Mouse (Mus musculus): ENCODE results near the gene Cep128. TPM values are rescaled to one million over a fixed set of nuclear protein-coding genes. Genes with fewer than 3 reads are reported as not detected.
"Not testable (repeated sequence)": the region's sequence is repeated elsewhere in the genome, so short reads cannot be mapped to it uniquely, and the experiment has no call there.

Gene Cep128
- total RNA-seq, 1 experiment from 2014 or later, result 14.0 TPM

DNA sequence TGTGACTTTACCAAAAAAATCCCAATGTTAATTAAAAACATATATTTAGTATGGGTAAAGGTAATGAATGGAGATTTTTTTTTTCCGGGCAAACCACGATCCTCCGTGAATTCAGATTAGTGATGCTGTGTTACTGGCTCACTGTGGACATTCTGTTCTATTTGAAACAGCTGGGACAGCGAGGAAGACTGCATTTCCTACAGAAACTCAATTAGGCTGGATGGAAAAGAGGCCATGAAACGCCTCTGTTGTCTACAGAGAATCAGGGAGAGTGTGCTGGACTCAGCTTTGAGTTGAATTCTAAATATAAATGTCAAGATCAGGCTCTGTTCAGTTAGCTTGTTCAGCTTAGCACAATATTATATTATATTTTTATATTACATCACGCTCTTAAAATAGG is 369.1 kb downstream of the Cep128 start:
- ATAC-seq (replicated peaks; ENCODE audit: insufficient number of reproducible peaks, low FRiP score, low TSS enrichment, poor library complexity, severe bottlenecking), result no peak

DNA sequence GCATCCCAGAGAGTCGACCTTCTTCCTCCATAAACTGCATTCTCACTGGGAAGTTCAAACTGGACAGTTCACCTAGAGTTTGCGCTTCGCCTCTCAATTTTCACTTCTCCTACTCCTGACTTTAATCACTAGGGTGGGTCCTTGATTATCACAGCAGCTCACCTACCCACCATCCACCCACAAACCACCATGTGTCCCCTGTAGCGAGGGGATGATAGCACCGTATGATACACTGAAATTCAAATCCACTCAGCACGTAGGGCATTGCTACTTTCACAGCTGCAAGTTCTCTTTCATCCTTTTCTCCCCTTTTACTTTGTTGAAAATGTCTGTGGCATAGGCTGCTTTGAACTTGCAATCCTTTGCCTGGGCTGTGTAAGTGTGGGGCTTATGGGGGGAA is 371.2 kb downstream of the Cep128 start:
- no peak for ATAC-seq (replicated peaks; ENCODE audit: insufficient number of reproducible peaks, low FRiP score, low TSS enrichment, poor library complexity, severe bottlenecking)

DNA sequence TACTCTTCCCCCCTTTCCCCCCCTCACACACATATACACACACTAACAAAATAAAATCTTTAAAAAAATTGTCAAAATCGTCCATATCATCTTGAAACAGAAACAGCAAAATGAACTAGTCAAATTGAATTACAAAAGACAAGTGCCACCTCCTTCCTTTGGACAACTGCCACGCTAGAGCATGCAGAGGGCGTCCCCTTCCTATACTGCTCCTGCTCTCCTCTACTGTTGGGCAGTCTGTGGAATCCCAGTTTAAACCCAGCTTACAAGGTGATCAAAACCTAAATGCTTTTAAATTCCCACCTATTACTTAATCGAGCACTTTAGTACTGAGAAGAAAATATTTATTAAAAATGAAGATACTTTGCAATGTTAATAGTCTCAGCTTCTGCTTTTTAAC is 372.0 kb downstream of the Cep128 start:
- no peak for ATAC-seq (replicated peaks; ENCODE audit: insufficient number of reproducible peaks, low FRiP score, low TSS enrichment, poor library complexity, severe bottlenecking)

DNA sequence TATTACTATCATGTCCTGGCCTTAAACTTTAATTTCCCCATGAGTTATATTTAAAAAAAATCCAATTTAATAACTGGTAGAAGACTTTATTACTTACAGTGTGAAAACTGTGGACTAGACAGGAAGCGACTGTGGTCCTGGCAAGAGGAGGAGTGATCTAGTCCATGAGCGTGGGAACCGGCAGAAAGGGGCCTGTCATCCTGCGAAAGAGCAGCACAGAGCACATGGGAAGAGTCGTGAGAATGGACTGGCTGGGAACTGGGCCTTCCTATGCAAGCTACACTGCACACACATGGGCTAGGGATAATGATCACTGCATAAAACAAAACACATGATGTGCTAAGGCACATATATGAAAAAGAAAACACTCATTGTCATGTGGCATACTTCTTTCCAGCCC is 375.5 kb downstream of the Cep128 start:
- ATAC-seq (replicated peaks; ENCODE audit: insufficient number of reproducible peaks, low FRiP score, low TSS enrichment, poor library complexity, severe bottlenecking), result no peak

DNA sequence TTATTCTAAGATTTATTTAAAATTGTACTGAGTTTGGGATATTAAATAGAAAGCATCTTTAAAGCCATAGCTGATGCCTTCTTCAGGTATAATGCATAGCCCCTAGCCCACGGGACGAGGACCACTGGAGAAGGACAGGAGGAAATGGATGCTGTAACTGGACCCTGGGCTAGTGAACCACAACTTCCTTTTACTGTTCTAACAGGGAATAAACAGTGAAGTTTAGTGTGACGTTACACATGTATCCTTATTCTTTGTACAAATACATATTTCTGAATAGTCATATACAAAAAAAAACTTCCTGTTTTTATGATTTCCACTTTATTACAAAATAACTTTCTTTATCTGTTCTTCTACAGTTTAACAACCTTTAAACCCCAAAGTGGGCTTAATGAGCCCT is 376.0 kb downstream of the Cep128 start:
- ATAC-seq (replicated peaks; ENCODE audit: insufficient number of reproducible peaks, low FRiP score, low TSS enrichment, poor library complexity, severe bottlenecking), result no peak

DNA sequence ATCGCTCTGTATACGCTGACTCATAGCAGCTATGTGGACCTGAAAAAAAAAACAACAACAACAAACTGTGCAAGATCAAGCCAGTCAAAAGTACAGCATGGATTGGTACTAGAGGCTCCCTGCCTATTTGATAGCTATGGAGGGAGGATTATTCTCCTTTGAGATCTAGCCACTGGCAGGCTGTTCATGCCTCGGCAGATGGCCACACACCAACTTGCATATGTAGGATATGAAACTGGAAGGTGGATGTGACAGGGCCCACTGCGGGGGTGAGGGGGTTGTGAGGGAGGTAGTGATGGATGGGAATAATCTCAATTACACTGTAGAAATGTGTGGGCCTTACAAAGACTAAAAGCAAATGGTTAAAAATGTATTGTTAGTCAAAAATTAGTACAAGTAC is 386.7 kb downstream of the Cep128 start:
- no peak for ATAC-seq (replicated peaks; ENCODE audit: insufficient number of reproducible peaks, low FRiP score, low TSS enrichment, poor library complexity, severe bottlenecking)

DNA sequence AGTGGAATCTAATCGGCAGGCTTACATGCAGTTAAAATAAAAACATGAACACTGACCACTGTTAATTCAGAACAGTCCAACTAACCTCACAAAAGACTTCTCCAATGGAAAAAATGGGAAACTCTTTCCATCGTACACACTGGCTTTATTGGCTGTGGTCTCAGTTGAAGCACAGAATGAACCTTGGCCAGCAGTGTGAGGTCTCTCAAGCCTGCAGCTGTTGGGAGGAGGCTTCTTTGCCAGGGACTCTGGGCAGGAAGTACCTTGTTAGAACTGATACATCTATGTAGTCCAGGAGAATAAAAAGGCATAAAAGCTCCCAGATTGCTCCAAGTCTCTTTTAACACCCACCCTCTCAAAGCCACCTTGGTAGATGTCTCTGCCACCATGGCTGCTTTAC is 390.9 kb downstream of the Cep128 start:
- ATAC-seq (replicated peaks; ENCODE audit: insufficient number of reproducible peaks, low FRiP score, low TSS enrichment, poor library complexity, severe bottlenecking), result no peak

DNA sequence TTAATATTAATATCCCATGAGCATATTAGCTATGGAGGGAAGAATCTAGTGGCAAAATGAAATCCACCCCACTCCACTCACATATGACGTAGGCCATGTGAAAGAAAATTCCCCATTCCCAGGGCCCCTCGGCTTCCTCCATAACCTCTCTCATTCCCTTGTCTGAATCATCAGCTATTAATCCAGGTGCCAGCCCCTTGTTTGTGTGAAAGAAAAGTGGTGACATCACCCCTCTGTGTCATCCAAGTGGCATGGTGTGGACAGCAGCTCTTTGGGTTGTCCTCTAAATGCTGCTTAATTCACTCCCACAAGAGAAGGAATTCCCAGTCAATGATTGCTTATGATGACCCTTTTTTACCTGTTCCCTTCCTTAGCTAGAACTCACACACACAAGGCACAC is 396.4 kb downstream of the Cep128 start:
- ATAC-seq (replicated peaks; ENCODE audit: insufficient number of reproducible peaks, low FRiP score, low TSS enrichment, poor library complexity, severe bottlenecking), result no peak

DNA sequence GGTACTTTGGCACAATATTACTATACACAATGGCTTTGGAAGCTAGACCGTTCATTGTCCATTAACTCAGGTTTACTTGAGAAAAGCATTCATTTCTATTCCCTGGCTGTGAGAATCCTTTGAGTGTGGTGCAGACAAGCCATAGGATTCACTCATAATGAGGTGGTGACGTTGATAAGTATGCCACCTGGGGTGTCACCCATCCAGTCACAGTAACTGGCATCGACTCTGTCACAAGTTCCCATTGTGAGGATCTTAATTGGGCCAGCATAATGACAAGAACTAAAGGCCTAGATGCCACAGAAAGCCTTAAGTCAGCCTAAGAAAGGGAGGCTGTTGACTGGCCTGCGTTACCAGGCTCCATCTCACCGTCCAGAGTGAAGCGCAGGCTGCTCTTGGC is 396.9 kb downstream of the Cep128 start:
- no peak for ATAC-seq (replicated peaks; ENCODE audit: insufficient number of reproducible peaks, low FRiP score, low TSS enrichment, poor library complexity, severe bottlenecking)

DNA sequence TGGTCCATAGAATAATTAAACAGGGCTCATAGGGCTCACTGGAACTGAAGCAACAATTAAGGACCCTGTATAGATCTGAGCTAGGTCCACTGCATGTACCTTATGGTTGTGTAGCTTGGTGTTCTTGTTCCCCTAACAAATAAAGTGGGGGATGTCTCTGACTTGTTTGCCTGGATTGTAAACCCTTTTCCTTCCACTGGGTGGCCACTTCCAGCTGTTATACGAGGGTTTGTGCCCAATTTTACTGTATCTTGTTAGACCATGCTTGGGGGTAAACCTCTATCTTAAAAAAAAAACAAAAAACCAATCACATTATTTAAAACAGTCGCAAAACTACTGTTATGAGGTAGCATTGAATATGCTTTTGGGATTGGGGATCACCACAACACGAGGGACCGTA is 402.2 kb downstream of the Cep128 start:
- ATAC-seq (replicated peaks; ENCODE audit: insufficient number of reproducible peaks, low FRiP score, low TSS enrichment, poor library complexity, severe bottlenecking), result no peak

DNA sequence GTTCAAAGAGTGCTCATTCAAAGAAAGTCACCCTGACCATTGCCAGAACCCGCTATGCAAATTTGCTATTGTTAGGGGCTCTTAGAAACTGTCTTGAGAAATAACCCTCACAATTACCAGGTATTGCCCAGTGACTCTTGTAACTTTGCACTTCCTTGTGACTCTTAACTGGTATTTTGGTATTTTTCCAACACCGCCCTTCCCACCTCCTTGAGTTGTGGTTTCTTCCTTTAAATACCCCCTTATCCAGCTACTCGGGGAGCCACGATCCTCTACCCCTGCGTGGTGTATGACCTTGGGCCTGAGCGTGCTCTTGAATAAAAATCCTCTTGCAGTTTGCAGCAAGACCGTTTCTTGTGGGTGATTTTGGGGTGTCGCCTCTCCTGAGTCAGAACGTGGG is 407.8 kb downstream of the Cep128 start:
- ATAC-seq (replicated peaks; ENCODE audit: insufficient number of reproducible peaks, low FRiP score, low TSS enrichment, poor library complexity, severe bottlenecking), result not testable (repeated sequence)

DNA sequence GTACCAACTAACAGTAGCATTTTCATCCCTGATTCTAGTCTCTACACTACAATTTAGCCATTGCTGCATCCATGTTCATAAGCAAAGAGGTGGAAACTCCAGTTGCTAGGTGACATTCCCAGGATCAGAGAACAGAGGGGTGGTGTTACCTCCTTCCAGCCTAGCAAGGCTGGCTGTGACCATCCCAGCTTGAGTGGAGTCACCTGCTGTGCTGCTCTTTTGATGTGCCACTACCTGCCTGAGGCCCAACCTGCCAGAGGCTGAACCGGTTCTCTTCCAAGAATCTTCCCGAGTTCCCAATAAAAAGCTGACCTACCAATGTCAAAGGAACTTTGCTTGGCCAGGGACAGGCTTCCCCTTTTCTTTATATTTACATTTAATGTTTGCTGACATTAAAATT is 408.8 kb downstream of the Cep128 start:
- ATAC-seq (replicated peaks; ENCODE audit: insufficient number of reproducible peaks, low FRiP score, low TSS enrichment, poor library complexity, severe bottlenecking), result no peak

DNA sequence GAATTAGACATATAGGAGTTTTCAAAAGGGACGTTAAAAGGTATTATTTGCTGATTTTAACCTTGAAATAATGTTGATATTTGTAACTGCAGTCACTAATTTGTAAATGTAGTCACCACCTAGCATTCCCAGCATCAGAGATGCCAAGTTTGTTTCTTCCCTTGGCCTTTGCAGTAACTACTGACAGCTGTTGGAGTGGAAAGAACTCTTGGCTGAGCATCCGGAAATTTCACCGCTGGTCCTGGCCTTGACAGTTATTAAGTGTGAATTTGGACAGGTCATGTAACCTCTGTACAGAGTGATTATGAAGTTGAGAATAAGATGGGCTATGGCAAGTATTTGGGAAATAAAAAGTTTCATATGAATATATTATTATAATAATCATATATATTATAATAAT is 413.1 kb downstream of the Cep128 start:
- no peak for ATAC-seq (replicated peaks; ENCODE audit: insufficient number of reproducible peaks, low FRiP score, low TSS enrichment, poor library complexity, severe bottlenecking)

DNA sequence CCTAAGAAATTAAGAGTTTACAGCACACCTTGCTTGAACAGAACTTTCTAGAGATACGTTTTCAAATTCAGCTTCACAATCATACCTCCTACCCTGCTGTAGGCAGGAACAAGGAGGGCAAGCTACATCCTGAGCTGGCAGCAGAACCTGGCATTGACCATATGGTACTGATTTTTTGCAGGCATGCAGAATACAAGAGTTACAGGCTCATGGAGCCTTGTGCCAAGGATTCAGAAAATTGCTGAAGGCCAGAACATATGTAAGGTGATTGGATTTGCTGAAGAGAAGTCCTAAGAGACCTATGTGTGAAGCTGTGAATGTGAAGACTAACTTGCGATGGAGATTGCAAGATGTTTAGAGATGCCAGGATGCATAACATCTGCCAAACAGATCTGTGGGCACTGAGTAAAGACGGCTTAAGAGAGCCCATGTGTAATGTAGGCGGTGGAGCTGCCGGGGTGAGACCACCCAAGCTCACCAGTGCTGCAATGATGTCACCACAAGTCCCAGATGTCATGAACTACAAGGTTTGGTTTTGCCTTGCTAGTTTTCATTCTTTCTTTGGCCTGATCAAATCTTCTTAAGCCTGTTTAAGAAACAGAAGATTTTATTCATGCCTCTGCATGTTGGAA is 422.7 kb downstream of the Cep128 start:
- no peak for ATAC-seq (replicated peaks; ENCODE audit: insufficient number of reproducible peaks, low FRiP score, low TSS enrichment, poor library complexity, severe bottlenecking)

DNA sequence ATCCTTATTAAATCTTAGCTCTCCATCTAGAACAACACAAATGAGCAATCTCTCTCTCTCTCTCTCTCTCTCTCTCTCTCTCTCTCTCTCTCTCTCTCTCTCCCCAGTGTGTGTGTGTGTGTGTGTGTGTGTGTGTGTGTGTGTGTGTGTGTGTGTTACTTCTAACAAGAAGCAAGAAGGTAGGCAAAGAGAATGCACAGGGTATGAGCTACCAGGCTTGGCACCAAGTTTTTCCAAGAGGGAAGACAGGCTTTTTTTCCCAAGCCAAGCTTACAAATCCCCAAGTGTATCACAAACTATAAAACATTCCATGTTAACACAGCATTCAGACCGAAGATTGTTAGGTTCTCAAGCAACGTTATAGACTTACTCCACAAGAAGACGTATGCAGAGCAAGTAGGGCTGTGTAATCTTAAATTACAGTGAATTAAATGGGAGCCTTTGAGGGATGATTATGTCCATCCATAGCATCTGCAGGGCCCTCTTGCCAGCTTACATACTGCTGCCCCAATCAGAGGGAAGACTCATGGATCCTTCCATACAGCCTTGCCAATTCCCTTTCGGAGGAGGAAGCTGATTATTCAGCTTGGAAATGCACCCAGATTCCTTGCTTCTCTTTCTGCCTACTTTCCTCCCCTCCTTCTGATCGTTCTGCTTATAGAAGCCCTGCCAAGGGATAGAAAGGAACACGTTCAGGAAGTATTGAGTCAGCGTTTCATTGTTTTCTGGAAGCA is 429.3 kb downstream of the Cep128 start:
- no peak for ATAC-seq (replicated peaks; ENCODE audit: insufficient number of reproducible peaks, low FRiP score, low TSS enrichment, poor library complexity, severe bottlenecking)

Other genes with a start within 250 kb of the Cep128 start
- not detected in 3 replicates for gene Tshr, start 154 bp upstream of the Cep128 start, total RNA-seq (2017)
- gene Gtf2a1, start 206.1 kb upstream of the Cep128 start, total RNA-seq (2017), result 31.8 to 40.7 TPM (median 36.9 TPM) in 3 replicates

All from monocyte, adult 5-6 weeks (primary cell).